Mouse (Mus musculus) liver, embryonic 13.5 days (tissue): ENCODE results near the gene Hist1h2ab. TPM values are rescaled to one million over a fixed set of nuclear protein-coding genes. Genes with fewer than 3 reads are reported as not detected.

Experiments used
- microRNA-seq: library from miRNA; unstranded; fragments of <30 nt; microRNA quantifications from one replicate; pipeline ENCODE4, GENCODE M21; 2016
- polyA plus RNA-seq: library from polyadenylated mRNA; unstranded; fragments of >200 nt; fragmentation: Nextera tagmentation; extraction: Ambion mirVana; gene quantifications from 2 replicates; pipeline ENCODE4 v1.2.1, GENCODE M21; 2015

Hist1h2ab gene
- polyA plus RNA-seq, 1 experiment from 2014 or later = 76.2 TPM

Small RNA genes lying within 50 kb of the gene (microRNA-seq; reads per million reads assigned to microRNA genes)
- gene Gm44314 = not detected
- 1.2 reads per million for gene Gm44484

Other genes with a start within 250 kb of the Hist1h2ab start
- gene Hist1h4h, start 220.1 kb upstream of the Hist1h2ab start, polyA plus RNA-seq = 3.8 and 5.9 TPM in 2 replicates
- 7.7 and 13.6 TPM in 2 replicates for gene Hist1h2af, start 217.2 kb upstream of the Hist1h2ab start, polyA plus RNA-seq
- gene Hist1h3g, start 215.7 kb upstream of the Hist1h2ab start, polyA plus RNA-seq = 10.3 and 17.1 TPM in 2 replicates
- 1.7 TPM in 2 replicates for gene Hist1h2bh, start 207.7 kb upstream of the Hist1h2ab start, polyA plus RNA-seq
- 1.1 and 2.1 TPM in 2 replicates for gene Hist1h3f, start 207.1 kb upstream of the Hist1h2ab start, polyA plus RNA-seq
- 0.98 and 4.2 TPM in 2 replicates for gene Hist1h4f, start 199.5 kb upstream of the Hist1h2ab start, polyA plus RNA-seq
- 0.75 and 0.93 TPM in 2 replicates for gene Hist1h1d, start 197.9 kb upstream of the Hist1h2ab start, polyA plus RNA-seq
- 4.4 and 6.8 TPM in 2 replicates for gene Hist1h3e, start 188.8 kb upstream of the Hist1h2ab start, polyA plus RNA-seq
- 95.0 and 121 TPM in 2 replicates for gene Hist1h2ae, start 179.9 kb upstream of the Hist1h2ab start, polyA plus RNA-seq
- 6.5 and 14.1 TPM in 2 replicates for gene Hist1h2bg, start 179.7 kb upstream of the Hist1h2ab start, polyA plus RNA-seq
- gene Hist1h2bf, start 176.9 kb upstream of the Hist1h2ab start, polyA plus RNA-seq = 5.0 and 12.7 TPM in 2 replicates
- gene Hist1h2ad, start 176.7 kb upstream of the Hist1h2ab start, polyA plus RNA-seq = 1.2 and 4.3 TPM in 2 replicates
- 5.9 and 7.2 TPM in 2 replicates for gene Hist1h3d, start 175.4 kb upstream of the Hist1h2ab start, polyA plus RNA-seq
- 116 and 152 TPM in 2 replicates for gene Hist1h4d, start 169.5 kb upstream of the Hist1h2ab start, polyA plus RNA-seq
- 1.3 and 2.0 TPM in 2 replicates for gene Hist1h2be, start 130.0 kb upstream of the Hist1h2ab start, polyA plus RNA-seq
- 24.3 and 26.2 TPM in 2 replicates for gene Hist1h1e, start 128.6 kb upstream of the Hist1h2ab start, polyA plus RNA-seq
- 0.89 and 1.0 TPM in 2 replicates for gene Hist1h2ac, start 67.2 kb upstream of the Hist1h2ab start, polyA plus RNA-seq
- 81.2 and 88.9 TPM in 2 replicates for gene Hist1h2bc, start 66.9 kb upstream of the Hist1h2ab start, polyA plus RNA-seq
- gene Hist1h1t, start 55.3 kb upstream of the Hist1h2ab start, polyA plus RNA-seq = not detected in 2 replicates
- gene Hist1h4c, start 52.7 kb upstream of the Hist1h2ab start, polyA plus RNA-seq = 5.4 and 8.6 TPM in 2 replicates
- 6.6 and 8.8 TPM in 2 replicates for gene Hfe, start 40.3 kb upstream of the Hist1h2ab start, polyA plus RNA-seq
- 60.3 and 72.2 TPM in 2 replicates for gene Hist1h1c, start 12.3 kb upstream of the Hist1h2ab start, polyA plus RNA-seq
- 5.2 and 5.9 TPM in 2 replicates for gene Hist1h3c, start 5.5 kb upstream of the Hist1h2ab start, polyA plus RNA-seq
- gene Hist1h2bb, start 4.4 kb upstream of the Hist1h2ab start, polyA plus RNA-seq = 3.9 and 5.6 TPM in 2 replicates
- gene Hist1h3b, start 1.1 kb downstream of the Hist1h2ab start, polyA plus RNA-seq = 10.4 and 29.5 TPM in 2 replicates
- 3.7 and 5.5 TPM in 2 replicates for gene Hist1h4b, start 5.9 kb downstream of the Hist1h2ab start, polyA plus RNA-seq
- gene Hist1h4a, start 10.1 kb downstream of the Hist1h2ab start, polyA plus RNA-seq = 0.86 TPM in 1 of 2 replicates, not detected in the other
- 3.2 and 8.3 TPM in 2 replicates for gene Hist1h3a, start 11.3 kb downstream of the Hist1h2ab start, polyA plus RNA-seq
- gene Hist1h1a, start 12.5 kb downstream of the Hist1h2ab start, polyA plus RNA-seq = 4.3 and 8.1 TPM in 2 replicates
- gene Trim38, start 18.8 kb downstream of the Hist1h2ab start, polyA plus RNA-seq = 0.14 TPM in 1 of 2 replicates, not detected in the other
- 0.52 and 0.57 TPM in 2 replicates for gene Slc17a2, start 55.9 kb downstream of the Hist1h2ab start, polyA plus RNA-seq
- 2.3 and 3.1 TPM in 2 replicates for gene Slc17a3, start 88.3 kb downstream of the Hist1h2ab start, polyA plus RNA-seq
- gene Slc17a1, start 116.6 kb downstream of the Hist1h2ab start, polyA plus RNA-seq = 0.05 TPM in 1 of 2 replicates, not detected in the other
- gene Slc17a4, start 163.9 kb downstream of the Hist1h2ab start, polyA plus RNA-seq = 0.06 and 0.07 TPM in 2 replicates
- gene Hist1h2ba, start 183.0 kb downstream of the Hist1h2ab start, polyA plus RNA-seq = not detected in 2 replicates
- gene Hist1h2aa, start 183.3 kb downstream of the Hist1h2ab start, polyA plus RNA-seq = not detected in 2 replicates
- gene Scgn, start 240.1 kb downstream of the Hist1h2ab start, polyA plus RNA-seq = not detected in 2 replicates